Mouse (Mus musculus): ENCODE measurements around the gene Elane. TPM values are rescaled to one million over a fixed set of nuclear protein-coding genes. Genes with fewer than 3 reads are reported as not detected.
A peak's percentile ranks its signal among the peaks of the same experiment; 100 is the strongest.

Gene Elane
- not detected for total RNA-seq (2021)
- long read RNA-seq, experiment 1: 0 reads
- long read RNA-seq, experiment 2: 0 reads

GRCm38 (mm10) chr10:79886054-79886453, at the start of gene Elane:
TSS of gene Elane (plus strand) at chr10:79886247.
- Histone ChIP-seq H3K4me3 (no peak within 1 kb of the TSS), H3K27ac (no peak within 1 kb of the TSS)
- TF ChIP-seq CTCF (conservative IDR thresholded peaks at IDR 0.05): no peak
- DNase-seq (ENCODE audit: low spot score in 2 of 2): no peak

- Histone ChIP-seq H3K27ac (no peak overlapping the region), H3K4me3 (no peak overlapping the region)
- TF ChIP-seq CTCF (conservative IDR thresholded peaks at IDR 0.05): peak; percentile 60
- no peak for DNase-seq (ENCODE audit: low spot score in 2 of 2)
These were observed 49.1 kb upstream of the Elane start for GRCm38 (mm10) chr10:79836918-79837317.

GRCm38 (mm10) chr10:79838151-79838550, 47.9 kb upstream of the Elane start:
- Histone ChIP-seq H3K4me3 (no peak overlapping the region), H3K27ac (no peak overlapping the region)
- no peak for DNase-seq (ENCODE audit: low spot score in 2 of 2)
- no peak for TF ChIP-seq CTCF (conservative IDR thresholded peaks at IDR 0.05)

- Histone ChIP-seq H3K27ac (peak overlapping the region; percentile 90), H3K4me3 (peak overlapping the region; percentile 60; the same call in 1 of the 2 replicates)
- no peak for DNase-seq (ENCODE audit: low spot score in 2 of 2)
- TF ChIP-seq CTCF (conservative IDR thresholded peaks at IDR 0.05): no peak
These were observed 46.0 kb upstream of the Elane start for GRCm38 (mm10) chr10:79840091-79840490.

- peak; percentile 48 to 78 for DNase-seq (ENCODE audit: low spot score in 2 of 2)
- peak overlapping the region; percentile 60 for H3K4me3 ChIP-seq
- peak overlapping the region; percentile 90 for H3K27ac ChIP-seq
- TF ChIP-seq CTCF (conservative IDR thresholded peaks at IDR 0.05): peak; percentile 35
These were observed 45.1 kb upstream of the Elane start for GRCm38 (mm10) chr10:79840644-79841551.

GRCm38 (mm10) chr10:79842322-79842721, 43.7 kb upstream of the Elane start:
- H3K27ac ChIP-seq: no peak overlapping the region
- no peak overlapping the region for H3K4me3 ChIP-seq
- TF ChIP-seq CTCF (conservative IDR thresholded peaks at IDR 0.05): no peak
- no peak for DNase-seq (ENCODE audit: low spot score in 2 of 2)

GRCm38 (mm10) chr10:79843476-79843875, 42.6 kb upstream of the Elane start:
- DNase-seq (ENCODE audit: low spot score in 2 of 2): no peak
- H3K27ac ChIP-seq: no peak overlapping the region
- TF ChIP-seq CTCF (conservative IDR thresholded peaks at IDR 0.05): no peak
- H3K4me3 ChIP-seq: no peak overlapping the region

GRCm38 (mm10) chr10:79846553-79846952, 39.5 kb upstream of the Elane start:
- no peak for DNase-seq (ENCODE audit: low spot score in 2 of 2)
- TF ChIP-seq CTCF (conservative IDR thresholded peaks at IDR 0.05): no peak

GRCm38 (mm10) chr10:79849941-79850628, 36.0 kb upstream of the Elane start:
- no peak for TF ChIP-seq CTCF (conservative IDR thresholded peaks at IDR 0.05)
- no peak for DNase-seq (ENCODE audit: low spot score in 2 of 2)
- no peak overlapping the region for H3K4me3 ChIP-seq
- no peak overlapping the region for H3K27ac ChIP-seq

More at GRCm38 (mm10) chr10:79846553-79846952, 39.5 kb upstream of the Elane start:
- no peak overlapping the region for H3K27ac ChIP-seq
- H3K4me3 ChIP-seq: no peak overlapping the region

GRCm38 (mm10) chr10:79851653-79852052, 34.4 kb upstream of the Elane start:
- Histone ChIP-seq H3K4me3 (no peak overlapping the region), H3K27ac (peak overlapping the region; percentile 97)
- DNase-seq (ENCODE audit: low spot score in 2 of 2): no peak
- no peak for TF ChIP-seq CTCF (conservative IDR thresholded peaks at IDR 0.05)

- Histone ChIP-seq H3K4me3 (no peak overlapping the region), H3K27ac (peak overlapping the region; percentile 97)
- TF ChIP-seq CTCF (conservative IDR thresholded peaks at IDR 0.05): no peak
- no peak for DNase-seq (ENCODE audit: low spot score in 2 of 2)
These were observed 33.8 kb upstream of the Elane start for GRCm38 (mm10) chr10:79852107-79852789.

- Histone ChIP-seq H3K4me3 (peak overlapping the region; percentile 74), H3K27ac (peak overlapping the region; percentile 97)
- no peak for DNase-seq (ENCODE audit: low spot score in 2 of 2)
- TF ChIP-seq CTCF (conservative IDR thresholded peaks at IDR 0.05): no peak
These were observed 33.2 kb upstream of the Elane start for GRCm38 (mm10) chr10:79852827-79853226.

- peak overlapping the region; percentile 97 for H3K27ac ChIP-seq
- peak; percentile 83 to 84 for DNase-seq (ENCODE audit: low spot score in 2 of 2)
- TF ChIP-seq CTCF (conservative IDR thresholded peaks at IDR 0.05): no peak
- H3K4me3 ChIP-seq: peak overlapping the region; percentile 74
These were observed 32.7 kb upstream of the Elane start for GRCm38 (mm10) chr10:79853392-79853791.
